Mouse (Mus musculus) small intestine, adult 2 months (tissue): ENCODE measurements around the gene Fn1.

ENCODE experiments used
- CTCF ChIP-seq: fragments of 200-500 bp; IDR thresholded peaks from 2 replicates; pipeline ENCODE4 v1.5.1; 2012; ENCODE audit warnings: low read depth, mild to moderate bottlenecking, control low read depth, inconsistent platforms, low read length, moderate library complexity, mixed read lengths; ENCODE audit not compliant: insufficient replicate concordance, insufficient read length; ENCODE audit errors: extremely low read depth
- POLR2A ChIP-seq: fragments of 200-500 bp; IDR thresholded peaks from 2 replicates; pipeline ENCODE4 v1.6.1; 2012; ENCODE audit warnings: low read depth, mild to moderate bottlenecking, control low read depth, inconsistent platforms, low read length, moderate library complexity

GRCm38 (mm10) chr1:71609057-71609775 is 43.8 kb downstream of the Fn1 start:
- TF ChIP-seq CTCF (no peak), POLR2A (no peak)
